Mouse (Mus musculus) neural tube, embryonic 13.5 days (tissue): ENCODE results near the gene Eid3. TPM values are rescaled to one million over a fixed set of nuclear protein-coding genes. Genes with fewer than 3 reads are reported as not detected.

ENCODE experiments used
- ATAC-seq: fragments of 200-750 bp; cut with Nextera tagmentation; 2 replicates; pipeline ENCODE4 v1.8.0; 2017; ENCODE audit warnings: low read depth, mild to moderate bottlenecking, moderate TSS enrichment, moderate library complexity
- H3K27ac ChIP-seq: fragments of 300-500 bp; sonication (generic); replicated peaks from 2 replicates; pipeline ENCODE4 v1.5.1; 2015; ENCODE audit warnings: moderate library complexity, mild to moderate bottlenecking, inconsistent platforms
- H3K27me3 ChIP-seq: fragments of 300-500 bp; sonication (generic); 2 replicates; pipeline ENCODE4 v1.6.1; 2015; ENCODE audit warnings: mild to moderate bottlenecking, inconsistent platforms
- H3K36me3 ChIP-seq: fragments of 300-500 bp; sonication (generic); 2 replicates; pipeline ENCODE4 v1.6.1; 2015; ENCODE audit warnings: mild to moderate bottlenecking, inconsistent platforms
- H3K4me1 ChIP-seq: fragments of 300-500 bp; sonication (generic); replicated peaks from 2 replicates; pipeline ENCODE4 v1.6.1; 2015; ENCODE audit warnings: inconsistent platforms
- H3K4me2 ChIP-seq: fragments of 300-500 bp; sonication (generic); 2 replicates; pipeline ENCODE4 v1.6.1; 2015; ENCODE audit warnings: inconsistent platforms, mild to moderate bottlenecking, moderate library complexity
- H3K4me3 ChIP-seq: fragments of 300-500 bp; sonication (generic); 2 replicates; pipeline ENCODE4 v1.5.1; 2015; ENCODE audit warnings: mild to moderate bottlenecking, inconsistent platforms
- H3K9ac ChIP-seq: fragments of 300-500 bp; sonication (generic); 2 replicates; pipeline ENCODE4 v1.6.1; 2015; ENCODE audit warnings: moderate library complexity, mild to moderate bottlenecking, inconsistent platforms
- H3K9me3 ChIP-seq: fragments of 300-500 bp; sonication (generic); 2 replicates; pipeline ENCODE4 v1.6.1; 2016; ENCODE audit warnings: inconsistent platforms
- WGBS: fragments of 180-500 bp; shearing (Covaris S2); methylation state at CpG from one replicate; pipeline ENCODE4 v1.1.7; 2015; 5-methylcytosine and 5-hydroxymethylcytosine counted together
- polyA plus RNA-seq: library from polyadenylated mRNA; unstranded; fragments of >200 nt; fragmentation: Nextera tagmentation; extraction: Ambion mirVana; gene quantifications from 2 replicates; pipeline ENCODE4 v1.2.1, GENCODE M21; 2015

Gene Eid3
- polyA plus RNA-seq, 1 experiment from 2014 or later = 0.24 TPM

GRCm38 (mm10) chr10:82847821-82848459, 18.5 kb upstream of the Eid3 start:
- Histone ChIP-seq H3K27ac (no peak overlapping the region), H3K9ac (no peak overlapping the region), H3K4me2 (no peak overlapping the region), H3K36me3 (no peaks in the 10 kb centered on the region), H3K27me3 (no peaks in the 10 kb centered on the region), H3K9me3 (no peaks in the 10 kb centered on the region), H3K4me3 (no peak overlapping the region), H3K4me1 (0 out of 2 replicates have a peak, but pooled peaks cover 5% of the 10 kb centered on the region)
- no peak for ATAC-seq
- WGBS = 80% methylated on average over 9 of the region's 9 CpGs

- Histone ChIP-seq H3K4me3 (no peak overlapping the region), H3K27ac (no peak overlapping the region), H3K9me3 (no peaks in the 10 kb centered on the region), H3K4me1 (0 out of 2 replicates have a peak, but pooled peaks cover 5% of the 10 kb centered on the region), H3K4me2 (no peak overlapping the region), H3K27me3 (no peaks in the 10 kb centered on the region), H3K9ac (no peak overlapping the region), H3K36me3 (no peaks in the 10 kb centered on the region)
- ATAC-seq = no peak
- 35% methylated on average over 16 of the region's 16 CpGs for WGBS
These were observed 16.6 kb upstream of the Eid3 start for GRCm38 (mm10) chr10:82849686-82850353.

- no peak for ATAC-seq
- no peak overlapping the region for H3K27ac ChIP-seq
- H3K4me2 ChIP-seq = no peak overlapping the region
- no peaks in the 10 kb centered on the region for H3K27me3 ChIP-seq
- H3K9me3 ChIP-seq = no peaks in the 10 kb centered on the region
- H3K4me1 ChIP-seq = 0 out of 2 replicates have a peak, but pooled peaks cover 5% of the 10 kb centered on the region
- no peak overlapping the region for H3K9ac ChIP-seq
- no peaks in the 10 kb centered on the region for H3K36me3 ChIP-seq
- H3K4me3 ChIP-seq = no peak overlapping the region
- WGBS = 85% methylated on average over 5 of the region's 5 CpGs
These were observed 16.1 kb upstream of the Eid3 start for GRCm38 (mm10) chr10:82850354-82850752.

GRCm38 (mm10) chr10:82851751-82852150, 14.7 kb upstream of the Eid3 start:
- Histone ChIP-seq H3K27ac (no peak overlapping the region), H3K4me2 (no peak overlapping the region), H3K4me1 (0 out of 2 replicates have a peak, but pooled peaks cover 5% of the 10 kb centered on the region), H3K9me3 (no peaks in the 10 kb centered on the region), H3K9ac (no peak overlapping the region), H3K36me3 (no peaks in the 10 kb centered on the region), H3K4me3 (no peak overlapping the region), H3K27me3 (no peaks in the 10 kb centered on the region)
- no peak for ATAC-seq
- 91% methylated on average over 6 of the region's 6 CpGs for WGBS

GRCm38 (mm10) chr10:82858032-82858680, 8.3 kb upstream of the Eid3 start:
- Histone ChIP-seq H3K9ac (peak overlapping the region; percentile 90; the same call in 1 of the 2 replicates), H3K4me1 (peaks cover 25% of the 10 kb centered on the region), H3K4me2 (peak overlapping the region; percentile 88), H3K9me3 (no peaks in the 10 kb centered on the region), H3K36me3 (no peaks in the 10 kb centered on the region), H3K4me3 (peak overlapping the region; percentile 80), H3K27ac (no peak overlapping the region), H3K27me3 (no peaks in the 10 kb centered on the region)
- WGBS = 58% methylated on average over 10 of the region's 10 CpGs
- no peak for ATAC-seq

GRCm38 (mm10) chr10:82858691-82859532, 7.5 kb upstream of the Eid3 start:
- peak overlapping the region; percentile 90 for H3K9ac ChIP-seq
- no peaks in the 10 kb centered on the region for H3K27me3 ChIP-seq
- peaks cover 4% of the 10 kb centered on the region for H3K36me3 ChIP-seq
- ATAC-seq = peak; percentile 86
- H3K4me3 ChIP-seq = peak overlapping the region; percentile 80
- H3K9me3 ChIP-seq = no peaks in the 10 kb centered on the region
- peak overlapping the region; percentile 94 for H3K27ac ChIP-seq
- peaks cover 33% of the 10 kb centered on the region for H3K4me1 ChIP-seq
- WGBS = under 1% methylated on average over 49 of the region's 49 CpGs
- peak overlapping the region; percentile 88 for H3K4me2 ChIP-seq

GRCm38 (mm10) chr10:82859533-82859915, 6.9 kb upstream of the Eid3 start:
- Histone ChIP-seq H3K9me3 (no peaks in the 10 kb centered on the region), H3K27me3 (no peaks in the 10 kb centered on the region), H3K4me3 (peak overlapping the region; percentile 80), H3K4me2 (peak overlapping the region; percentile 88), H3K9ac (peak overlapping the region; percentile 90), H3K36me3 (peaks cover 10% of the 10 kb centered on the region), H3K27ac (peak overlapping the region; percentile 94), H3K4me1 (peaks cover 36% of the 10 kb centered on the region)
- under 1% methylated on average over 8 of the region's 8 CpGs for WGBS
- ATAC-seq = peak; percentile 81

GRCm38 (mm10) chr10:82860181-82860928, 6.1 kb upstream of the Eid3 start:
- H3K4me1 ChIP-seq = peaks cover 36% of the 10 kb centered on the region
- peak overlapping the region; percentile 80 for H3K4me3 ChIP-seq
- no peaks in the 10 kb centered on the region for H3K9me3 ChIP-seq
- H3K36me3 ChIP-seq = peaks cover 15% of the 10 kb centered on the region
- peak; percentile 56 for ATAC-seq
- peak overlapping the region; percentile 88 for H3K4me2 ChIP-seq
- peak overlapping the region; percentile 90 for H3K9ac ChIP-seq
- under 1% methylated on average over 50 of the region's 50 CpGs for WGBS
- H3K27ac ChIP-seq = peak overlapping the region; percentile 94
- no peaks in the 10 kb centered on the region for H3K27me3 ChIP-seq

GRCm38 (mm10) chr10:82860929-82861315, 5.5 kb upstream of the Eid3 start:
- H3K9me3 ChIP-seq = no peaks in the 10 kb centered on the region
- peak overlapping the region; percentile 94 for H3K27ac ChIP-seq
- H3K4me1 ChIP-seq = peaks cover 38% of the 10 kb centered on the region
- H3K27me3 ChIP-seq = no peaks in the 10 kb centered on the region
- ATAC-seq = no peak
- peak overlapping the region; percentile 88 for H3K4me2 ChIP-seq
- 4% methylated on average over 8 of the region's 8 CpGs for WGBS
- H3K4me3 ChIP-seq = peak overlapping the region; percentile 80
- H3K9ac ChIP-seq = peak overlapping the region; percentile 90
- H3K36me3 ChIP-seq = peaks cover 15% of the 10 kb centered on the region

GRCm38 (mm10) chr10:82863106-82863680, 3.2 kb upstream of the Eid3 start:
- 75% methylated on average over 5 of the region's 5 CpGs for WGBS

GRCm38 (mm10) chr10:82863827-82864226, 2.6 kb upstream of the Eid3 start:
- Histone ChIP-seq H3K9me3 (no peaks in the 10 kb centered on the region), H3K27me3 (no peaks in the 10 kb centered on the region), H3K4me2 (no peak overlapping the region), H3K27ac (no peak overlapping the region), H3K36me3 (peaks cover 19% of the 10 kb centered on the region), H3K9ac (peak overlapping the region; percentile 27), H3K4me1 (peaks cover 49% of the 10 kb centered on the region), H3K4me3 (no peak overlapping the region)
- WGBS = 70% methylated on average over 7 of the region's 7 CpGs
- no peak for ATAC-seq

More at GRCm38 (mm10) chr10:82863106-82863680, 3.2 kb upstream of the Eid3 start:
- no peaks in the 10 kb centered on the region for H3K27me3 ChIP-seq
- no peak overlapping the region for H3K4me3 ChIP-seq
- peaks cover 49% of the 10 kb centered on the region for H3K4me1 ChIP-seq
- no peak for ATAC-seq
- H3K9me3 ChIP-seq = no peaks in the 10 kb centered on the region
- peak overlapping the region; percentile 7; the same call in 1 of the 2 replicates for H3K4me2 ChIP-seq
- peaks cover 19% of the 10 kb centered on the region for H3K36me3 ChIP-seq
- peak overlapping the region; percentile 39; the same call in 1 of the 2 replicates for H3K9ac ChIP-seq
- H3K27ac ChIP-seq = no peak overlapping the region
